Mouse (Mus musculus): ENCODE measurements around the gene Kcnmb1.

DNA sequence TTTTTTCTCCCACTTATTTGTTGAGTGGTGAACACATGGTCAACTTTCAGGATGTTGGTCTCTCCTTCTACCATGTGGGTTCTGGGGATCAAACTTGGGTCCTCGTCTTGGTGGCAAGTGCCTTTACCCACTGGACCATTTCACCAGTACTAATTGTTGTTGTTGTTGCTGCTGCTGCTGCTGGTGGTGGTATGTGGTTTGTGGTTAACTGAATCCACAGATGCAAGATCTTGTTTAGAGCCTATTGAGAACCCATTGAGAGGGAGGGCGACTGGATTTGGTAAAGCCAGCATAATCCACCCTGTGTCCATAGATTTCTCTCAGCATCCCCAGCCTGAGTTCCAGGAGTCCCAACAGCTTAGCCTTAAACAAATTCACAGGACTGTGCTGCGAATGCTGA lies 37.6 kb downstream of the Kcnmb1 start:
- no peak for TF ChIP-seq GATA1 (IDR thresholded peaks at IDR 0.05; ENCODE audit: borderline replicate concordance, low read length)
- TF ChIP-seq FLI1 (IDR thresholded peaks at IDR 0.05; ENCODE audit: low read length) = no peak

All from megakaryocyte, embryonic 14.5 days (primary cell).